Mouse (Mus musculus) frontal cortex, postnatal 10 days (tissue): ENCODE measurements around the gene Art5.

Experiments used
- DNase-seq, 2 experiments: peaks; one replicate each; pipeline ENCODE4 v3.0.0; 2022; ENCODE audit warnings: low spot score in 2 of 2, mixed read lengths in 1 of 2

The Art5 gene

DNA sequence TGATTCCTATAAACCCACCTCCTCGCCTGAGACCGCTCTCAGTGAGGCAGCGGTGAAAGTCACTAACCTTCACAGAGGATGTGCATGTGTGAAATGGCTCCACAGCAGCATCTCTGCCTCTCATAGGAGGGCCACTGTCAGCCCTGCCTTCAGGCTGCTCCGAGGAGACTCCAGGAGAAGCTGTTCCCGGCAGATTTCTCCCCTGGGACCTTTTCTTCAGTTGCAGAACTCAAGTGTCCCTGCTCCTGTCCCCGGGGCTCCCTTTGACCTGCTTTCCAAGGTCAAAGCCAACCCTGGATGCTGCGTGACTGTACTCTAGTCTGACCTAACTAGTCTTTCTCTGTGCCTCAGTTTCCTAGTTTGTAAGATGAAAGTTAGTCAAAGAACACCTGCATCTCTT is at the start of gene Art5:
Gene Art5 (minus strand): TSS at position 319 of the 400 bp plus-strand sequence.
- DNase-seq = no peak

DNA sequence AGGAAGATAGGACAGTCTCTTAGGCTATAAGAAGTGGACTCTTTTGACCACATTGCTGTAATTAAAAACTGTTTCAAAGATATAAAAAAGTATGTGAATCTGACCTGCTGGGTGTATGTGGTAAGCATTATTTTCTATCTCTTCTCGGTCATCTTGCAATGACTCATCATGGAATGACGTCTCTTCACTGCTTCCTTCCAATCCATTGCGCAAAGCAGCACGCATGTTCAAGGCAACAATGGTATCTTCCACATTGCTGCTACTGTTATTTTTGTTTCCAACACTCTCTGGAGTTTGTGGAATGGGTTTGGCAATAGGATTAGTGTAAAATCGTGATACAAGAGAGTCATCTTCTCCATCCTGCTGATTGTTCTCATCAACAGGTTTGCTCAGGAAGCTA is 44.4 kb upstream of the Art5 start:
- no peak for DNase-seq

DNA sequence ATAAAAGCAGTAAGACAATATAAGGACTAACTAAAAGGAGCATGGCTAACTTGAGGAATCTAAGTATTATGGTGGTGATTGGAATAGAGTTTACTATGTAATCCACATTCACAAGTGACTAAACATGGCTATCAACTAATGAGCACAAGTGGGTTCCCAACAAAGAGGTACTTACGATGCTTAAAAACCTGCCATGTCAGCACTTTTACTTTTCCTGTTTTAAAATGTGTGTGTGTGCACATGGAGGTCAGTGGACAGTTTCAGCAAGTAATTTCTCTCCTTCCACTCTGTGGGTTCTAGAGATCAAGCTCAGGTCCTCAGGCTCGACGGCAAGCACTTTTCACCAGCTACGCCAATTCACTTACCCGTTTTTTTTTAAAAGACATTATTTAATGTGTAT is 28.6 kb upstream of the Art5 start:
- DNase-seq = no peak

DNA sequence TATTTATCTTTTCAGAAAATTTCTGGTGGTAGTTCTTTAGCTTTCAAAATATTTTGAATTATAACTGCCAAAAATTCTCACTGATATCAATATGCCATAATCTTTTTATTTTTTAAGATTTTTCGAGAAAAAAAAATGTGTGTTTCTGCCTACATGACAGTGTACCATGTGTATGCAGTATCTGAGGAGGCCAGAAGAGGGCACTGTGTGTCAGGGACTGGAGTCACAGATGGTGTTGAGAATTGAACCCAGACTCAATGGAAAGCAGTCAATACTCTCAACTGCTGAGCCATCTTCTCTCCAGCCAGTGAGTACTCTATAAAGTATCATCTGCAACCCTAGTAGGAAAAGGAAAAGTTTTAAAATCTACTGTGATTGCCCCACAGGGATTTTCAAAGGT is 28.2 kb upstream of the Art5 start:
- DNase-seq = no peak

GRCm38 (mm10) chr7:102132395-102132794 is 23.1 kb upstream of the Art5 start:
- no peak for DNase-seq

DNA sequence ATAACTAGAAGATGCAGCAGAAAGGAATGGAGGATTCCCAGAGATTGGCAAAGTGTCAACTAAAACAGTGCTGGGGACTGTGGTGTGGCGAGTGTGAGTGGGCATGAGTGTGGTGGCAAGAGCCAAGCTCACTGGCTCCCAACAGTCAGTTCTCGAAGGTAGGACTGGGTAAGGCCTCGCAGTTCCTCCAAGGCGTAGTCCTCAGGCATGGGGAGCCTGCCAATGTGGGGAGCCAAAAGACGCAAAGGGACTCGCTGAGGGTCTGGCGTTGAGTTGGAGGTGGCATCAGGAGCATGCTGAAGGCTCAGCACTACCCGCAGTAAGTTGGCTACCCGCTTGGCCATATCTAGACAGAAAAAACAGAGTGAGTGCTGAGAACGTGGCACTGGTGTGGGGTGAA is 11.0 kb upstream of the Art5 start:
- DNase-seq = no peak

GRCm38 (mm10) chr7:102117382-102117781 is 8.1 kb upstream of the Art5 start:
- no peak for DNase-seq

GRCm38 (mm10) chr7:102116579-102117331 is 7.5 kb upstream of the Art5 start, which contains the start of gene Chrna10:
Chrna10 (minus strand) TSS chr7:102116828.
- no peak for DNase-seq

- DNase-seq = no peak
These were observed 4.0 kb upstream of the Art5 start for GRCm38 (mm10) chr7:102113151-102113729.

GRCm38 (mm10) chr7:102109746-102110145 is 457 bp upstream of the Art5 start:
- no peak for DNase-seq

DNA sequence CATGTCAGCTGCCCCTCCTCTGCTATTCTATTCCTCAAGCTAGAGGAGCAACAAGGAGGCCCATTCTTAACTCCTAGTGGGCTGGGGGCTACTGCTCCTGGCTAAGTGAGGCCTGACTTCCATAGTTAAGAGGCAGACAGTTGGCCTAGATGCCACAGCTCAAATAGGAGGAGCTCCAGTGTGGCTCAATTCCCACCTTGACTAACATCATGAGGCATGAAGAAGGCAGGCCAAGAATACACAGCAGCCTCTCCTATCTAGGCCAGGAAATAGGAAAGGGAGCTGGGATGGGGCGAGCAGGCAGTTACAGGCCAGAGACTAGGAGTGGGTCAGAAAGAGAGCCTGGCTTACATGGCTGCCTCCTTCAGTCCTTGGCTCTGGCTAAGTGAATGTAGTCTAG is 1.1 kb downstream of the Art5 start:
- no peak for DNase-seq

GRCm38 (mm10) chr7:102106700-102107141 is 2.6 kb downstream of the Art5 start:
- DNase-seq = no peak

GRCm38 (mm10) chr7:102104126-102104525 is 5.2 kb downstream of the Art5 start:
- no peak for DNase-seq

DNA sequence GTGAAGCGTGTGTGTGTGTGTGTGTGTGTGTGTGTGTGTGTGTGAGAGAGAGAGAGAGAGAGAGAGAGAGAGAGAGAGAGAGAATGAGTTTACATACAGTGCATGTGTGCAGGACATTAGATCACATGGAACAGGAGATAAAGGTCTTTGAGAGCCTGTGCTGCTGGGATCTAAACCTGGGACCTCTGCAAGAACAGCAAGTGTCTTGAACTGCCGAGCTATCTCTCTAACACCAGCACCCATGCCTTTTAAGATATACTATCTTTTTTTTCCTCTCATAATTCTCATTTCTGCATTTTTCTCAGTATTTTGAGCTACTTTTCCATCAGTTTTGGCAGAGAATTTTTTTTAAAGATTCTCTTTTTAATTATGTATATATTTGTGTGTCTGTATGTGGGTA is 5.7 kb downstream of the Art5 start:
- no peak for DNase-seq

- DNase-seq = no peak
These were observed 6.6 kb downstream of the Art5 start for GRCm38 (mm10) chr7:102102696-102103095.

DNA sequence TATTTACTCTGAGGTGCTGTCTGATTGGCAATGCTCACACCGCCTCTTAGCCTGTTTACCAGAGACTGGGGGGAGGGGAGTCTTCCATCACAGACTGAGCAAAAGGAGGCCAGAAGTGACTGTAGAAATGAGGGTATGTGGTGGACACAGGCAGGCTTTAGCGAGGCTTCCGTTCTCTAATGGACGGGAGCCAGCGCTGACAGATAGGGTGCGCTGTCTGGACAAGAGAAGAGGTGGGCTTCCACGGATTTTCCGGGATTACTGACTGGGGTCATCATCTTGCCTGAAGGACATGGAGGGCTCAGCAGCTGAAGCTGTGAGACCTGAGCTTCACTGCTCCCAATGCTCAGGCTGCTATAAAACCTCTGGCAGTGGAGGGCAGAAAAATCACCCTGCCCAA is 7.0 kb downstream of the Art5 start:
- DNase-seq = no peak

DNA sequence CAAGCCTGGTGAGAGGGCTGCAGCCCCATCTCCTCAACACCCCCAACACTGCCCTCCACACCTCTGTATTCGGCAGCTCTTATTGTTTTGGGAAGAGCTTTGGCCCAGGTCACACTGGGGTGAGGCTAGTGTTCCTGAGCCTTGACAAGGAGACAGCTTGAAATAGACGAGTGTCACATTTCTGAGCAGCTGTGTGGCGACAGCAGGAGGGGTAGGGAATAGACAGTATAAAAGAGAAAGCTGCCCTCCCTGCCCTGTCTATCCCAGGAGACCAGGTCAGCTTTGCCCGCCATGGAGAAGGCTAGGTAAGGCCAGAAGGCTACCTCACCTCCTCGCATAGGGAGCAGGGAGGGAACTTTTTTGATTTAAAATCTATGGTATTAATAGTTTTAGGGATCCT is 7.8 kb downstream of the Art5 start, which contains the start of gene Art1:
Gene Art1 (plus strand): TSS at position 257 of the 400 bp plus-strand sequence.
- no peak for DNase-seq

DNA sequence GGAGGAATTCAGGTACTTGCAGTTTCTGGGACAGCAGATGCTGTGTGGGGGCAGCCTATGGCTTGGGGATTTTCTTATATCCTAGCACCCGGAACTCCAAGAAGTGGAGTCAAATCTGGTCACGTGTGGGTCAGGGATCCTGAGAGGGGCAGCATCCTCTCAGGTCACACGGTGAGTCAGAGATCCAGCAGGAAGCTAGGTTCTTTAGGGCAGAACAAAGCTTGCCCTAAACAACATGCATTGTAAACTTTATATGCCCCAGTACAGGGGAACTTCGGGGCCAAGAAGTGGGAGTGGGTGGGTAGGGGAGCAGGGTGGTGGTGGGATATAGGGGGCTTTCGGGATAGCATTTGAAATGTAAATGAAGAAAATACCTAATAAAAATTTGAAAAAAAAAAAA is 8.4 kb downstream of the Art5 start:
- no peak for DNase-seq

DNA sequence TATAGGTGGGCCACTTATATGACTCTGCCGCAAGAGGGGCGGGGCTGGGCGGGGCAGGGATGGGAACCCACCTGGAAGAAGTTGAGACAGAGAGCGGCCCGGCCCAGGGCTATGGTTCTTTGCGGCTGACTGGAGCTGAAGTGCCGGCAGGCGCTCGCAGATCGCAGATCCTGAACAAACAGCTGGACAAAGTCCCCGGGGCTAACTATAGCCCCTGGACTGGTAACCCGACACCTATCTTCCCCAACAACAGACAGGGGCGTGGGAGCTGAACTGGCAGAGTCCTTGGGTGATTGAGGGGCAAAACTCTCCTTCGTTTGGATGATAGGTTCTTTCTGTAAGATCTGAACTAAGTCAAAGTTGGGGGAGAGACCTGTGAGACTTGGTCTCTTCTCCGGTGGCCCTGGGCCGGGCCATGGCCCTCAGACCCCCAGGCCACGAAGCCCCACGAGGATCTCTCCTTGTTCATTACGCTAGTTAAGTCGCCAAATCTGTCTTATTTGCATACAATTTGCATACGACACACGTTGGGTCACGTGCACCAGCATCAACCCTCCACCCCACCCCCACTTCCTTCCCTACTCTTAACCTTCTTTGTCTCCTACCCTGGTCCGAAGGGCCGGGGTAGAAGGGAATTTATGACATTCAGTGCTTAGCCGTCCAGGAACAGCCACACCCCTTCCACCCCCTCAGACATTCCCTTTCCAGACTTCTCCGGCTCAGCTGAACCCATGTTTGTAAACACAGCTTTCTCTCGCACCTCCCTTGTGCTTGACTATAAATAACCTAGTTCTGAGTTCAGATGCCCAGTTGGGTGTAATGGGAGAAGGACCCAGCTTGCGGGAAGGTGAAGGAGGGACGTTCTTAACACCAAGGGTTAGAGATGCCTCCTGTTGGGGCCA is 9.3 kb downstream of the Art5 start:
- no peak for DNase-seq

GRCm38 (mm10) chr7:102087336-102087735 is 22.0 kb downstream of the Art5 start:
- DNase-seq = no peak

GRCm38 (mm10) chr7:102084041-102084696 is 25.1 kb downstream of the Art5 start:
- no peak for DNase-seq

DNA sequence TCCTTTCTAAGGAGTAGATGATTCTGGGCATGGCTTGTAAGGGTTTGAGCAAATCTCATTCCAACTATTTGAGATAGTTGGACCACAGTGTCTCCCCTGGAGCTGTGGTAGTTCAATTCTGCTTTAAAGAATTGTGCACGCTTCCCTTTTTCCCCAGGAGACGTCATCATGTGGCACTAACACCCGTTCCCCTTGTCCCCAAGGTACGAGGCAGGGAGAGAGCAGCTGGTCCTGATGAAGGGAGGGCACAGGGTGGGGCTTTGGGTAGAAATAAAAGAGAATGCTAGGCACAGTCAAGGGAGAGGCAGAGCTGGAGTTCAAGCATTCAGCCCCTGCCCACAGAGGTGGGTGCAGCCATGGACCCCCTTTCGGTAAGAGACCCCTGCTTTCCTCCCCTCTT is 26.5 kb downstream of the Art5 start, which contains the start of gene Trpc2:
Gene Trpc2 (plus strand): TSS at position 301 of the 400 bp plus-strand sequence.
- DNase-seq = no peak
